Mouse (Mus musculus): ENCODE data around the gene Mafg.
A peak's percentile ranks its signal among the peaks of the same experiment; 100 is the strongest.
"Not testable (repeated sequence)": the region's sequence is repeated elsewhere in the genome, so short reads cannot be mapped to it uniquely, and the experiment has no call there.

Gene Mafg

DNA sequence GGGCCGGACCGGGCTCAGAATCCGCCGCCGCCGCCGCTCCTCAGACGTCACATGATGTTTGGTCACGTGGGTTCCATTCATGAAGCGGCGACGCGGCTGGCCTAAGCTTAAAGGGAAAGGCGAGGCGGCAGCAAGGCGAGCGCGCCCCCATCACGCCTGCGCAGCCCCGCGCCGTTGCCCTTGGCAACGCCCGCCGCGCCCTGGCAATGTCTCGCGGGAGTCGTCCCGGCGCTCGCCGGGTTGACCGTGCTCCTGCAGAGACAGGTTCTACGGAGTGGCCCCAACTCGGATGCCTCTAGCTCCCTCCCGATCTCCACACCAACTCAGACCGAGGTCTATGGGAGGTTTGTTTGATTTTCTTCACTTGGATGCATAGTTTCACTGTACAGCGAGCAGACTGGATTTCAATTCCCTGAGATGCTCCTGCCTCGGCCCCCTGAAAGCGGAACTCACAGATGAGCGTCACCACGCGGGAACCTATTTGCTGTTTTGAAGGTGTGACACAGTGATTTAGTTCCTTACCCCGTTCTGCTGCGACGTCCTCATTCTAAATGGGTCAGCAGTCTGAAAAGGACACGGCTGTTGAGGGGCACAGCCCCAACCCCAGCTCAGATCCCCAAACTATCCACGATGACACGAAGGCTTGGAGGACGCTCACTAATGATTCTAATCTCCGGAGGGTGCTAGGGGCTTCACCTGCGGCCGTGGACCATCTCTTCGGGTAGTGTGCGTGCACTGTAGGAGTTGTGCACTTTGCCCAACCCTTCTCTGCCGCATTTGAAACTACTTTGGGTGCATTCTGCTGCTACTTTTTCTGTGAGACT is at the start of gene Mafg:
TSS of gene Mafg (minus strand) at position 81 of the 824 bp plus-strand sequence.
- peak; percentile 97 for DNase-seq (ENCODE audit: low read depth, low spot score)

DNA sequence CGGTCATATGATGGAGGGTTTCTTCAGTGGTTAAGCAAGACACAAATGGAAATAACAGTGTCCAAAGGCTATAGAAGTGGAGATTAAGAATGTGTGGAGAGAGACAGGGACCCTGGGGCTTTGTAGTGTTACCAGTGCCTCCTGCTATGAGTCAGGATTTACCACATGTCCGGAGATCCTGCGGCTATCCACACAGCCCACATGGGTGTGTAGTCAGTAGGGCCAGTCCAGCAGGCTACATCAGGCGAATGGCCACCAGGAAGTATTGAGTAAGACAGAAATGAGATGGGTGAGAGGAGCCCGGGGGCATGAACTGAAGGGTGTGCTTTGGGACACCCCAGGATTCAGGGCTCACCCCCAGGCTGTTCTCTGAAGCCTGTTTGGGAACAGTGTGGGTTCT is 49.3 kb upstream of the Mafg start:
- DNase-seq (ENCODE audit: low read depth, low spot score): no peak

- DNase-seq (ENCODE audit: low read depth, low spot score): peak; percentile 45
Measured at GRCm38 (mm10) chr11:120679909-120680308, 46.5 kb upstream of the Mafg start.

DNA sequence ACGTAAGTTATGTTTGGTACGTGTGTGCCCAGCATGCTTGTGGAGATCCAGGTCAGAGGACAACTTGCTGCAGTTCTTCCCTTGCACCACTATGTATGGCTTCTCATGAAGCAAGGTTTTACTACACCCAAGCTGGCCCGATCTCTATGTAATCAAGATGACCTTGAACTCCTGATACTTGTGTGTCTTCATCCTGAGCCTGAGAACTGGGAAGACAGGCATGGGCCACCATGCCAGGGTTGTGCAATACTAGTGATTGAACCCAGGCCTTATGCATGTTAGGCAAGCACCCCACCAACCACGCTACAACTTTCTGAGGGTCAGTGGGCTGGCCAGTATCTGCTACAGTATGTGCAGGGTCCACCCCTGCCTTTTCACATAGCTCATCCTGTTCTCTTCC is 43.6 kb upstream of the Mafg start:
- no peak for DNase-seq (ENCODE audit: low read depth, low spot score)

- DNase-seq (ENCODE audit: low read depth, low spot score): not testable (repeated sequence)
Measured at GRCm38 (mm10) chr11:120675875-120676274, 42.5 kb upstream of the Mafg start.

DNA sequence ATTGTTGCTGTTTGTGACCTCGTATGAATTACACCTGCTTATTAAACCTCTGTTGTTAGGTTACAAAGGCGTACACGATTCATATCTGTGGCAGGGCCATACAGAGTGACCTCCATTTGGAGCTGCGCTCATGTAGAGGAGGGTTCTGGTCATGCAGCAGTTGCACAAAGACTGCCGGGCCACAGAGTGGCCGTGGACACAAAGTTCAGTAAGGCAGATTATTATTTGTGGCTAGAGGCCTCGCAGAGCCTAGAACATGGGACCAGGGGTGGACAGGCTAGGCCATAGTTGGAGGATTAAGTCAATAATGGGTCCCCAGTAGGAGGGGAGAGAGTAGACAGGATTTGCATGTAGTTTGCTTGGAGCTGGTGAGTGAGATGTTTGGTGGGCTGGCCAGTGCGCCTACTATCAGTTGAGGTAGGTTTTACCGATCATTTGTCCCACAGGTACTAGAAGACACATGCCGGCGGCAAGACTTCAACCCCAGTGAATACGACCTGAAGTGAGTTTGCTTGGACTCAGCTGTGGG is 40.3 kb upstream of the Mafg start:
- peak; percentile 79 for DNase-seq (ENCODE audit: low read depth, low spot score)

DNA sequence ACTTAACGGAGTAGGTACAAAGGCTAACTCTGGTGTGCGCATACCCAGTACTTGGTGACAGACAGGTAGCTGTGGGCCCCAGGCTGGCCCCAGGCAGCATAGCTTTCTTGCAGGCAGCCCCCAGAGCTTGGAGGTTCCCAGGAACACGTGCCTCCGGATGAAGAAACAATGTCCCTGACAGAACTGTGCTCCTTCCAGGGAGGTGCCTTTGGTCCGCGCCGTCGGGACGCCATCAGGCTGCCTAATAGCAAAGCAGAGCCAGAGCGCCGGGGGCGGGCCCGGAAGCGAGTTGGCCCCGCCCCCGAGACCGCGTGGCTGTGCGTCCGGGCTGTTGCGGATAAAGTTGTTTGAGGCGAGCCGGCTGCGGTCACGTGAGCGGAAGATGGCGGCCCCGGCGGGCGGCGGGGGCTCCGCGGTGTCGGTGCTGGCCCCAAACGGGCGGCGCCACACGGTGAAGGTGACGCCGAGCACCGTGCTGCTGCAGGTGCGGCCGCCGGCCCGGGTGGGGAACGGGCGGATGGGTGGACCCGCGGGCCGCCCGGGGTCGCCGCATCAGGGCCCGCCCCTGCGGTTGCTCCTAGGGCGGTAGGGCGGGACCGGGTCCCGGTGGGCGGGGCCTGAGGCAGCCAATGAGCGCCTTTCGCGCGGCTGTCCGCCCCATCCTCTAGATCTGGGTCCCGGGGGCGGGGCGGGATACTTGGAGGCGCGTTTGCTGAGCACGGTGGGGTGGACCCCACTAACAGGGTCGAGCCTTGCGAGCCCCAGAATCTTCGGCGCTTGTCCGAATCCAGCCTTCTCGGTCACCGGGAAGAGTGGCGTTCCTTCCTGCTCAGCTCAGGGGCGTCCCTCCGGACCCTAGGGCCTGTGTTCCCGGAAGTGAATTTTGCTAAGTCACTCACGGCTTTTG is 39.5 kb upstream of the Mafg start, which contains the start of gene Aspscr1:
TSS of gene Aspscr1 (plus strand) at position 287 of the 907 bp plus-strand sequence.
- DNase-seq (ENCODE audit: low read depth, low spot score): peak; percentile 99

DNA sequence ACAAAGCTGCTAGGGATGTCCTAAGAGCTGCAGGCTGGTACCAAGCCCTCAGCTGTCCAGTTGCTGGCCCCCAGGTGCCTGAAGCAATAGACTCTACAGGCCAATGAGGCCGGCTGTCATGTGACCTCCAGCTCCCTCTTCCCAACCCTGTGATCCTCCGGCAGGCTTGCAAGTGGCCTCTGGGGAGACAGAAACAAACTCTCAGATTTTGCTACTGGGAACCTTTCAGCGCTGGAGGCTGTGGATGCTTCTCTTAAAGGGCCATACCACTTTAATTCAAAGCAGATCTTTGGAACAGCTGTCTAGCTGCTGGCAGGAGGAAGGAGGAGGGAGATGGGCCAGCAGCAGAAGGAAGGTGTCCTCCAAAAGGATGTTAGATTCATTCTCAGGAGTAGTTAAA is 33.2 kb upstream of the Mafg start:
- no peak for DNase-seq (ENCODE audit: low read depth, low spot score)

- DNase-seq (ENCODE audit: low read depth, low spot score): no peak
Measured at GRCm38 (mm10) chr11:120665406-120665805, 32.0 kb upstream of the Mafg start.

- no peak for DNase-seq (ENCODE audit: low read depth, low spot score)
Measured at GRCm38 (mm10) chr11:120663714-120664113, 30.3 kb upstream of the Mafg start.

DNA sequence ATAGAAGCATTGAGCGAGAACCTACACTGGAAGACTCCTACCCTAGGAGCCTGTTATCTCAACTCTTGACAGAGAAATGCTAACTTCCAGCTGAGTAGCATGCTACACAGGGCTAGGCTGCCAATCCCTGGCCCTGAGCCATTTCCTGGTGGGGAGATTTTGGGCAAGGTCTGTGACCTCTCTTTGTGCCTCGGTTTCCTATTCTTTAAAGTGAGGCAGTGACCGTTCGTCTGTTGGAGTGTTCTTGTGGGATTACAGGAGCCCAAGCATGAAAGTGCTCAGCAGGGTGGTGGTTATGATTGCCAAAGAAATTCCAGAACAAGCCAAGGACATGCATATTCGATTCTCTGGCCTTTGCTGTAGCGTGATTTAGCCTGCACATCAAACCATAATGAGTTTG is 29.4 kb upstream of the Mafg start:
- DNase-seq (ENCODE audit: low read depth, low spot score): no peak

GRCm38 (mm10) chr11:120661076-120661460 is 27.7 kb upstream of the Mafg start, which contains the start of gene Notum:
Gene Notum, minus strand, starts transcription at chr11:120661175.
- DNase-seq (ENCODE audit: low read depth, low spot score): no peak

DNA sequence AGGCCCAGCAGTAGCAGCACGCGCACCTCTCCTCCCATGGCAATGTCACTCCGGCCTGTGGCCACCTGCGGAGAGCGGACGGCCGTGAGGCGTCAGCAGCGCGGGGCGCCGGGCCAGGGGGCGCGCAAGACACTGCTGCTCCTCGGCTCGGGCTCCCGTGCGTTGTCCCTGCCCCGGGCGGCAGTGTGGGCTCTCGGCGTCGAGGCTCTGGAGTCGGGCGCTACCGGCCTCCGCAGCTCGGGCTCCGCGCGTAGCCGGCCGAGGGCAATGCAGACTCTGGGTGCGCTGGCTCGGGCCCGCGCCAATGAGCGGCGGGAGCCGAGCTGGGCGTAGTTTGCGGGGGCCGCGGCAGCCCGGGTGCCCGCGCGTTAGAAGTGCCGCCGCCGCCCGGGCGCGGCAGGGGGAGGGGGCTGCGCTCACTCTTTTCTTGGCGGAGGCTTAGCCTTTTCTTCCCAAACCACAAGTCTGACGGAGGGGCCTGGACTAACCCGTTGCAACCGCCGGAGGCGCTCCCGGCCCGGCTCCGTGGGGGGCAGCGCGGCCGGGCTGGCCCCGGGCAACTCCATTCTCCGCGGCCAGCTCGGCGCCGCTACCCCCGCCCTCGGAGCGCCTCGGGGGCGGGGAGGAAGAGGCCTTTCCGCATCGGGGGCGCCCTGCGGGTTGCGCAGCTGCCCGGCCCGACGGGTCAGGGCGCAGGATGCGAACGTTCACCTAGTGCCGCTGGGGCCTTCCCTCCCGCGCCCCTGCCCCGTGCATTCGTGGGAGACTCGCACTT is 27.1 kb upstream of the Mafg start:
- DNase-seq (ENCODE audit: low read depth, low spot score): no peak

DNA sequence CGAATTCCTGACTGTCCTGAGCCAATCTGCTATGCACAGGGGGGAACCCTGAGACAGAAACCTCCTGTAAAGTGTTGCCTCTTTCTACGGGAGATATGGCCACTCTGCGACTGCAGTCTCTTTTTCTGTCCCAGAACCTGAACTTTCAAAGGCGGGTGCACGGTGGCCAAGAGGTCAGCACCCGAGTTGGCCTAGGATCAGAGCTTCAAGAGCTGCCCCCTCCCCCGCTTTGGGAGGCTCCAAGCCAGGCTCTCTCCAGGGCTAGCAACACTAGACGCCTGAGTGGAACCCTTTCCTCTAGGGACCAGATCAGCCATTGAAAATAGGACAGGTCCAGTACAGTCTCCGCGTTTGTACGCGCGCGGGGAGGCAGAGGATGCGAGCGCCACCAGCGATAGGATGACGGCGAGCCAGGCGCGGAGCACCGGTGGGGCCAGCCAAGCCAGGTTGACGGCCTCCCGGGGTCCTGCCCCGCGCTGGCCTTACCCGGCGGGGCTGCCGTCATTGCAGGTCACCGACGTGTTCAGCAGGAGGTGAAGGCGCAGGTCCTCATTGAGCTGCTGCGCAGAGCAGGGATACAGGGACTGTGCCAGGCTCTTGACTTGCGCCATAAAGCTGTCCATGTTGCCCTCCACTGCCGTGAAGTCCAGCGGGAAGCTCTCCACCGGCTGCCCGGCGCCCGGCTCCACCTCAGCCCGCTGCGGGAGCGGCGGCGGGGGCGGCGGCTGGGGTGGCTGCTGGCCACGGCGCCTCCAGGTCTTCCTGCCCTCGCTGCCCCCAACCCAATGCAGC is 26.3 kb upstream of the Mafg start:
- no peak for DNase-seq (ENCODE audit: low read depth, low spot score)

GRCm38 (mm10) chr11:120658876-120659410 is 25.5 kb upstream of the Mafg start:
- DNase-seq (ENCODE audit: low read depth, low spot score): peak; percentile 76

GRCm38 (mm10) chr11:120657301-120657700 is 23.9 kb upstream of the Mafg start:
- no peak for DNase-seq (ENCODE audit: low read depth, low spot score)

DNA sequence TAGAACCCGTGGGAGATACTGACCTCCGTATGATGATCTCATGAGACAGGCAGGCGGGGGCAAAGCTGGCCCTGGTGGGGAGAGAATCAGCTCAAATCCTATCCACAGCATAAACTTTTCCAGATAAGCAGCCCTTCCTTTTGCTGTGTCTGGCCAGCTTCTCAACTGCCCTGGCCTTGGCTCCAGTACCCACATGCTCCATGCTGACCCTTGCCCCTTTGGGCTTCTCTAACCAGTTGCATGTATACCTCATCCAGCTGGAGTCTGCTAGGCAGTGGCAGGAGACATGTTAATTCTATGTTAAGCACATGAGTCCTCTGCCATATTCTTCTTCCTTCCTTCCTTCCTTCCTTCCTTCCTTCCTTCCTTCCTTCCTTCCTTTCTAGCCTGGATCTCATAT is 21.3 kb upstream of the Mafg start:
- no peak for DNase-seq (ENCODE audit: low read depth, low spot score)

DNA sequence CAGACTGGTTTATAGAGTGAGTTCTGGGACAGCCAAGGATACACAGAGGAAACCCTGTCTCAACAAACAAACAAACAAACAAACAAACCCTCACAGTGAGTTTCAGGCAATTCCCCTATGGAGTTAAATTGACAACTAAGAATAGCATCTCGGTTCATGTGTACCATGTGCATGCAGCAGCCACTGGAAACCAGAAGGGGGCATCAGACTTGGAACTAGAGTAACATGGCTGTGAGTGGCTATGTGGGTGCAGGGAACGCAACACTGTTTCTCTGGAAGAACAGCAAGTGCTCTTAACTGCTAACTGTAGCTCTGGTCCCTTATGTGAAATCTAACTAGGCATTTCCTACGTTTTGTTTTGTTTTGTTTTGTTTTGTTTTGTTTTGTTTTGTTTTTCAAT is 18.5 kb upstream of the Mafg start:
- DNase-seq (ENCODE audit: low read depth, low spot score): peak; percentile 32

DNA sequence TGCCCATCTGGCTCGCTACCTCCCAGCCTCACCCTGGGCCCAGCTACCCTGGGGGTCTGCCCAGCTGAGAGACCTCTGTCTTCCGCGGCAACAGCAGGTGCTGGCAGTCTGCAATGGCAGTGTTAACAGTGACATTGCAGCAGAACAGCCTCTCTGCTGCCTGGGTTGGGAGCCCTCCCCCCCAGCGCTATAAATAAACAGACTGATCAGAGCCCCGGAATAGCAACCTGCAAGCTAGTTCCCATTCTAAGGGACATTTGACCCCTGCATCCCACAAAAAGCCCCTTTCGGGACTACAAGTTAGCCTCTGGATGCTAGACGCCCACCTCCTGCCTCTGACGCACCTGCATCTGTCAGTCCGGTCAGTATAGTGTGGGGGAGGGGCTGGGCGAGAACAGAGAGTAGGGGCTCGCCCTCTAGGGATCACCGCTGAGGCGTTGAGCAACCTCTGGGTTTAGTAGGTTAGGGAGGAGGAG is 14.6 kb upstream of the Mafg start, which contains the start of gene Myadml2:
TSS of gene Myadml2 (minus strand) at position 158 of the 476 bp plus-strand sequence.
- DNase-seq (ENCODE audit: low read depth, low spot score): peak; percentile 92

Measured in A20 (cell line).